Mouse (Mus musculus): Measurements from ENCODE around the gene Pcca. TPM values are rescaled to one million over a fixed set of nuclear protein-coding genes. Genes with fewer than 3 reads are reported as not detected.

Pcca gene
- total RNA-seq, 1 experiment = 12.3 TPM

- H3K27ac ChIP-seq (ENCODE audit: insufficient read depth, low read depth, low read length, poor library complexity, severe bottlenecking) = no peak overlapping the region
- TF ChIP-seq MAFK (IDR thresholded peaks at IDR 0.05; ENCODE audit: insufficient read depth, low read depth, low read length) (no peak), HCFC1 (IDR thresholded peaks at IDR 0.05; ENCODE audit: borderline replicate concordance, insufficient read depth, low read length) (no peak), ZC3H11A (IDR thresholded peaks at IDR 0.05; ENCODE audit: borderline replicate concordance, low read depth, low read length) (no peak), CHD2 (IDR thresholded peaks at IDR 0.05; ENCODE audit: low read depth, low read length) (no peak), ZNF384 (IDR thresholded peaks at IDR 0.05; ENCODE audit: low read depth, low read length) (no peak)
- H3K36me3 ChIP-seq (ENCODE audit: control insufficient read depth, insufficient read depth, low read length, poor library complexity, severe bottlenecking) = no peaks in the 10 kb centered on the region
- H3K4me1 ChIP-seq (ENCODE audit: control insufficient read depth in 2 of 2, insufficient read depth in 2 of 2, low read length in 2 of 2, poor library complexity in 1 of 2) = no peaks in the 10 kb centered on the region
- in situ Hi-C loops (cut with MboI; ENCODE audit: low sequenced_read_pairs in 2 of 2, unreplicated experiment in 2 of 2) = no loop called here
- H3K4me3 ChIP-seq (ENCODE audit: insufficient read depth in 1 of 2, low read depth in 1 of 2, low read length in 2 of 2, poor library complexity in 1 of 2, severe bottlenecking in 1 of 2) = no peak overlapping the region
- H3K9me3 ChIP-seq (ENCODE audit: control insufficient read depth, insufficient read depth, low read depth, low read length) = no peaks in the 10 kb centered on the region
- H3K9ac ChIP-seq (ENCODE audit: insufficient read depth, low read depth, low read length, poor library complexity, severe bottlenecking) = no peak overlapping the region
- no peak for DNase-seq (ENCODE audit: low read depth, low spot score)
Observed at GRCm38 (mm10) chr14:122700333-122700732, 166.2 kb downstream of the Pcca start.

DNA sequence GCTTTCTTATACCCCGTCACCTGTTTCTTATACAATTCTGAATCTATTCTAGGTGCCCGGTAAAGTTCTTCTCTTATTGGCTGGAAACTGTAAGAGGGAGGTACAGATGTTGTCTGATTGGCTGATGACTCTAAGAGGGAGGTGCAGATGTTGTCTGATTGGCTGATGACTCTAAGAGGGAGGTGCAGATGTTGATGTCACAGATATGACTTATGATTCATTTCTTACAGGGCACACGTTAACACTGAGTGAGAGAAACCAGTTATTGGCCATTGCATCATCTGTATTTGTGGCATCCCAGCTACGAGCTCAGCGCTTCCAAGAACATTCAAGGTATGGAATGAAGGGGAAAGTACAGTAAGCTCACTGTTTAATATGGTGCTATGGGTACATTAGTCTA lies 179.7 kb downstream of the Pcca start:
- DNase-seq (ENCODE audit: low read depth, low spot score) = no peak
- Histone ChIP-seq H3K9ac (ENCODE audit: insufficient read depth, low read depth, low read length, poor library complexity, severe bottlenecking) (no peak overlapping the region), H3K4me1 (ENCODE audit: control insufficient read depth in 2 of 2, insufficient read depth in 2 of 2, low read length in 2 of 2, poor library complexity in 1 of 2) (no peaks in the 10 kb centered on the region), H3K36me3 (ENCODE audit: control insufficient read depth, insufficient read depth, low read length, poor library complexity, severe bottlenecking) (no peaks in the 10 kb centered on the region), H3K4me3 (ENCODE audit: insufficient read depth in 1 of 2, low read depth in 1 of 2, low read length in 2 of 2, poor library complexity in 1 of 2, severe bottlenecking in 1 of 2) (no peak overlapping the region), H3K9me3 (ENCODE audit: control insufficient read depth, insufficient read depth, low read depth, low read length) (no peaks in the 10 kb centered on the region), H3K27ac (ENCODE audit: insufficient read depth, low read depth, low read length, poor library complexity, severe bottlenecking) (no peak overlapping the region)
- TF ChIP-seq MAFK (IDR thresholded peaks at IDR 0.05; ENCODE audit: insufficient read depth, low read depth, low read length) (no peak), HCFC1 (IDR thresholded peaks at IDR 0.05; ENCODE audit: borderline replicate concordance, insufficient read depth, low read length) (no peak), ZC3H11A (IDR thresholded peaks at IDR 0.05; ENCODE audit: borderline replicate concordance, low read depth, low read length) (no peak)
- in situ Hi-C loops (cut with MboI; ENCODE audit: low sequenced_read_pairs in 2 of 2, unreplicated experiment in 2 of 2) = no loop called here

GRCm38 (mm10) chr14:122714911-122715310 lies 180.8 kb downstream of the Pcca start:
- no peak overlapping the region for H3K9ac ChIP-seq (ENCODE audit: insufficient read depth, low read depth, low read length, poor library complexity, severe bottlenecking)
- no peaks in the 10 kb centered on the region for H3K9me3 ChIP-seq (ENCODE audit: control insufficient read depth, insufficient read depth, low read depth, low read length)
- H3K4me3 ChIP-seq (ENCODE audit: insufficient read depth in 1 of 2, low read depth in 1 of 2, low read length in 2 of 2, poor library complexity in 1 of 2, severe bottlenecking in 1 of 2) = no peak overlapping the region
- TF ChIP-seq ZNF384 (IDR thresholded peaks at IDR 0.05; ENCODE audit: low read depth, low read length) (no peak), HCFC1 (IDR thresholded peaks at IDR 0.05; ENCODE audit: borderline replicate concordance, insufficient read depth, low read length) (no peak)
- H3K36me3 ChIP-seq (ENCODE audit: control insufficient read depth, insufficient read depth, low read length, poor library complexity, severe bottlenecking) = no peaks in the 10 kb centered on the region
- no peak overlapping the region for H3K27ac ChIP-seq (ENCODE audit: insufficient read depth, low read depth, low read length, poor library complexity, severe bottlenecking)
- in situ Hi-C loops (cut with MboI; ENCODE audit: low sequenced_read_pairs in 2 of 2, unreplicated experiment in 2 of 2) = no loop called here
- no peaks in the 10 kb centered on the region for H3K4me1 ChIP-seq (ENCODE audit: control insufficient read depth in 2 of 2, insufficient read depth in 2 of 2, low read length in 2 of 2, poor library complexity in 1 of 2)
- DNase-seq (ENCODE audit: low read depth, low spot score) = no peak

DNA sequence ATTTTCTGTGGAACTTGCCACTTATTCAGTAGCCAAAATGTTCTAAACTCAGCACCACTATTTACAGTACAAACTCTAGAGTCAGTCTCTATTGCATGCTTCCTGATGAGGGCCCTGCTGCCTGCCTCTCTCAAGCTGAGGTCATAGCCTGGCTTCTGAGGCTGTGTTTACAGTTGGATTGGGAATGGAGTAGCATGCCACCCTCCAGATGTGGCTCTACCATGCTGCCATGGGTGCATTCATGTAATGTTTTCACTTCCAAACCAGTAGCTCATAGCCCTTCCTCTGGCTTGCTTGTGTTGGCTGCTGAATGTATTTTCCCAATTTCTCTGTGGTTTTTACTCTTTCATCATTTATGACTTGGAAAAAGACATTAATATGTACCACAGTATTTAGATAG lies 181.9 kb downstream of the Pcca start:
- Histone ChIP-seq H3K27ac (ENCODE audit: insufficient read depth, low read depth, low read length, poor library complexity, severe bottlenecking) (no peak overlapping the region), H3K9ac (ENCODE audit: insufficient read depth, low read depth, low read length, poor library complexity, severe bottlenecking) (no peak overlapping the region), H3K4me1 (ENCODE audit: control insufficient read depth in 2 of 2, insufficient read depth in 2 of 2, low read length in 2 of 2, poor library complexity in 1 of 2) (no peaks in the 10 kb centered on the region), H3K36me3 (ENCODE audit: control insufficient read depth, insufficient read depth, low read length, poor library complexity, severe bottlenecking) (no peaks in the 10 kb centered on the region), H3K9me3 (ENCODE audit: control insufficient read depth, insufficient read depth, low read depth, low read length) (no peaks in the 10 kb centered on the region), H3K4me3 (ENCODE audit: insufficient read depth in 1 of 2, low read depth in 1 of 2, low read length in 2 of 2, poor library complexity in 1 of 2, severe bottlenecking in 1 of 2) (no peak overlapping the region)
- in situ Hi-C loops (cut with MboI; ENCODE audit: low sequenced_read_pairs in 2 of 2, unreplicated experiment in 2 of 2) = no loop called here
- no peak for DNase-seq (ENCODE audit: low read depth, low spot score)
- TF ChIP-seq ZC3H11A (IDR thresholded peaks at IDR 0.05; ENCODE audit: borderline replicate concordance, low read depth, low read length) = no peak
- TF ChIP-seq CHD2 (IDR thresholded peaks at IDR 0.05; ENCODE audit: low read depth, low read length) = no peak
- no peak for TF ChIP-seq HCFC1 (IDR thresholded peaks at IDR 0.05; ENCODE audit: borderline replicate concordance, insufficient read depth, low read length)

GRCm38 (mm10) chr14:122719496-122720080 lies 185.5 kb downstream of the Pcca start:
- in situ Hi-C loops (cut with MboI; ENCODE audit: low sequenced_read_pairs in 2 of 2, unreplicated experiment in 2 of 2) = no loop called here
- no peak for DNase-seq (ENCODE audit: low read depth, low spot score)
- no peaks in the 10 kb centered on the region for H3K4me1 ChIP-seq (ENCODE audit: control insufficient read depth in 2 of 2, insufficient read depth in 2 of 2, low read length in 2 of 2, poor library complexity in 1 of 2)
- H3K9ac ChIP-seq (ENCODE audit: insufficient read depth, low read depth, low read length, poor library complexity, severe bottlenecking) = no peak overlapping the region
- H3K27ac ChIP-seq (ENCODE audit: insufficient read depth, low read depth, low read length, poor library complexity, severe bottlenecking) = no peak overlapping the region
- no peak overlapping the region for H3K4me3 ChIP-seq (ENCODE audit: insufficient read depth in 1 of 2, low read depth in 1 of 2, low read length in 2 of 2, poor library complexity in 1 of 2, severe bottlenecking in 1 of 2)
- H3K9me3 ChIP-seq (ENCODE audit: control insufficient read depth, insufficient read depth, low read depth, low read length) = no peaks in the 10 kb centered on the region
- TF ChIP-seq CHD2 (IDR thresholded peaks at IDR 0.05; ENCODE audit: low read depth, low read length) (no peak), ZC3H11A (IDR thresholded peaks at IDR 0.05; ENCODE audit: borderline replicate concordance, low read depth, low read length) (no peak), HCFC1 (IDR thresholded peaks at IDR 0.05; ENCODE audit: borderline replicate concordance, insufficient read depth, low read length) (no peak), ZNF384 (IDR thresholded peaks at IDR 0.05; ENCODE audit: low read depth, low read length) (no peak), MAFK (IDR thresholded peaks at IDR 0.05; ENCODE audit: insufficient read depth, low read depth, low read length) (no peak)
- no peaks in the 10 kb centered on the region for H3K36me3 ChIP-seq (ENCODE audit: control insufficient read depth, insufficient read depth, low read length, poor library complexity, severe bottlenecking)

Data from ES-E14 (cell line).